Mouse (Mus musculus): ENCODE measurements around the gene Cacna1h. TPM values are rescaled to one million over a fixed set of nuclear protein-coding genes. Genes with fewer than 3 reads are reported as not detected.

Gene Cacna1h
- polyA plus RNA-seq, 1 experiment from 2014 or later, result 0.15 TPM

DNA sequence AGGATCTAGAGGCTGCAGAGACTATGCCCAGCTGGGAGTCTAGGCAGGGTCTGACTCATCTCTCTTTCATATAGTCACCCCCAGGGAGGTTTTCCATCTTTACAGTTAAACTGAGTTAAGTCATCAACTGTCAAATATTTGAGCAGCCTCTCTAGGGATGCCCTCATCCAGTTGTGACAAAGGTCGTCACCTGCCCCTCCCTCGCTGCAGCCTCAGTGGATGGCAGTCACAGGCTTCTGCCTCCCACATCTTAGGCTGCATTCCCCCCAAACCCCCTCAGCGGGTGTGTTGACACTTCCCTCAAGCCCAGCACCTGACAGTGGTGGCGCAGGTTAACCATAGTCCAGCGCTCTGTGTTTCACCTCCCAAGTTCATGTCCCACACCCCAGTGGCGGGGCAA lies 7.8 kb upstream of the Cacna1h start:
- no peak overlapping the region for H3K9ac ChIP-seq (replicated peaks)
- TF ChIP-seq EP300 (IDR thresholded peaks at IDR 0.05; ENCODE audit: low read depth) (no peak), CTCF (IDR thresholded peaks at IDR 0.05; ENCODE audit: low read depth) (no peak)
- H3K4me2 ChIP-seq (ENCODE audit: low read depth, low read length), result no peak overlapping the region
- no peak overlapping the region for H3K27ac ChIP-seq (ENCODE audit: low read depth)
- H3K36me3 ChIP-seq (replicated peaks; ENCODE audit: insufficient read depth, low read length), result no peaks in the 10 kb centered on the region
- no peaks in the 10 kb centered on the region for H3K27me3 ChIP-seq (ENCODE audit: insufficient read depth, low read length)
- 45% methylated on average over 6 of the region's 6 CpGs for WGBS (ENCODE audit: insufficient replicate concordance)
- no peak overlapping the region for H3K4me3 ChIP-seq (ENCODE audit: low read depth, low read length)
- DNase-seq (peak; percentile 29), ATAC-seq (peak; percentile 81)
- no peaks in the 10 kb centered on the region for H3K4me1 ChIP-seq (ENCODE audit: insufficient read depth)
- no peaks in the 10 kb centered on the region for H3K9me3 ChIP-seq (ENCODE audit: low read length)

DNA sequence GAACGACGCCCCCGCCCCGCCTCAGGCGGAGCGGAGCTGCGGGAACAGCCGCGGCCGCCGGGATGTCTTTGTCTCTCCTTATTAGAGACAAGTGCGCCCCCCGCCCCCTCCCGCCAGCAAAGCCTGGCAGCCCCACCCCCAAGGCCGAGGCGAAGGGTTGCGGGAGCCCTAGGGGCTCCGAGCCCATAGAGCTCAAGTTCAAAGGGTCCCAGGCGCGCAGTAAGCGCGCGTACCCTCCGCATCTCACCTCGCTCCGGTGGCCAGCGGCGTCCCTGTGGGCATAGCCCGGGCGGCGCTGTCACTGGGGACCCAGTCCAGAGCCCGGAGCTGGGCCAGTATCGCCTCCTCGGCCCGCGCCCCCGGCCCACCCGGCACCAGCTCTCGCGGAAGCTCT lies 363 bp downstream of the Cacna1h start:
- Histone ChIP-seq H3K9ac (replicated peaks) (peak overlapping the region; percentile 40; the same call in 1 of the 2 replicates), H3K27ac (ENCODE audit: low read depth) (no peak overlapping the region), H3K36me3 (replicated peaks; ENCODE audit: insufficient read depth, low read length) (no peaks in the 10 kb centered on the region), H3K9me3 (ENCODE audit: low read length) (no peaks in the 10 kb centered on the region), H3K27me3 (ENCODE audit: insufficient read depth, low read length) (peaks cover 44% of the 10 kb centered on the region), H3K4me1 (ENCODE audit: insufficient read depth) (peaks cover 12% of the 10 kb centered on the region), H3K4me3 (ENCODE audit: low read depth, low read length) (peak overlapping the region; percentile 50), H3K4me2 (ENCODE audit: low read depth, low read length) (peak overlapping the region; percentile 80)
- DNase-seq (peak; percentile 24), ATAC-seq (peak; percentile 29; the same call in 1 of the 2 replicates)
- WGBS (ENCODE audit: insufficient replicate concordance), result under 1% methylated on average over 36 of the region's 40 CpGs
- TF ChIP-seq EP300 (IDR thresholded peaks at IDR 0.05; ENCODE audit: low read depth) (no peak), CTCF (IDR thresholded peaks at IDR 0.05; ENCODE audit: low read depth) (no peak)

DNA sequence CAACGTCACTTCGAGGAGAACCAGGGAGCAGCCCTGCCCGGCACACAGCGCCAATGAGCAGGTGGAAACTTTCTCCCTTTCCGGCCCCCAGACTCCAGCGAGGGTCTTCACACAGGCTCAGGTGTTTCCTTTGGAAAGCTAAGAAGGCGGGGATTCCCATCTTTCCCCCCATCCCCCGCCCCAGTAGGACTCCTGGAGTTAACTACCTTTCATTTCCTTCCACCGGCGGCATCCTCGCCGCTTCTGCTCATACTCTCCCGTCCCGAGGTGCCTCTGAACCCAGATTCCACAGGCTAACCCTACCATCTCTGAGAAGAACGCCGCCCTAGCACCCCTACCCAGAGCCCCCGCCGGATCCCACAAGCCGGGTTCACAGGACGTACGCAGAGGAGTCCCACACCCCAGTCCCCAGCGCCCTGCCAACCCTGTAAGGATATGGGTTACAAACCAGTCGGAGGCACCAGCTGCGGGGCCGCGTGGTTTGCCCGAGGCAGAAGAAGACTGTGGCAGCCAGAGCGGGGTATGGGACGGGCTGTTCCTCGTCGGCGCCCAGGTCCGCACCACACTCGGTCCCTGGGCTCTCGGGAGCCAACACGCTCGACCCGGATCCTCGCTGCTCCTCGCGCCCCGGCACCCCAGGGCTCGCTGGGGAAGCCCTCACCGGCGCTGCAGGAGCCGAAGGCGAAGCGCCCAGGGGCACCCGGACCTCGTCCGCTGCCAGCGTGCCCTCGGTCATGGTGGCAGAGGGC lies 976 bp downstream of the Cacna1h start:
- Histone ChIP-seq H3K27me3 (ENCODE audit: insufficient read depth, low read length) (peaks cover 44% of the 10 kb centered on the region), H3K4me2 (ENCODE audit: low read depth, low read length) (peak overlapping the region; percentile 80), H3K9me3 (ENCODE audit: low read length) (no peaks in the 10 kb centered on the region), H3K27ac (ENCODE audit: low read depth) (no peak overlapping the region), H3K4me1 (ENCODE audit: insufficient read depth) (peaks cover 12% of the 10 kb centered on the region), H3K36me3 (replicated peaks; ENCODE audit: insufficient read depth, low read length) (no peaks in the 10 kb centered on the region), H3K9ac (replicated peaks) (no peak overlapping the region; the same call in 1 of the 2 replicates), H3K4me3 (ENCODE audit: low read depth, low read length) (peak overlapping the region; percentile 50)
- TF ChIP-seq CTCF (IDR thresholded peaks at IDR 0.05; ENCODE audit: low read depth) (no peak), EP300 (IDR thresholded peaks at IDR 0.05; ENCODE audit: low read depth) (no peak)
- peak; percentile 25 for DNase-seq
- ATAC-seq, result no peak
- 2% methylated on average over 52 of the region's 53 CpGs for WGBS (ENCODE audit: insufficient replicate concordance)

GRCm38 (mm10) chr17:25430534-25430933 lies 3.0 kb downstream of the Cacna1h start:
- no peaks in the 10 kb centered on the region for H3K36me3 ChIP-seq (replicated peaks; ENCODE audit: insufficient read depth, low read length)
- H3K9me3 ChIP-seq (ENCODE audit: low read length), result no peaks in the 10 kb centered on the region
- H3K9ac ChIP-seq (replicated peaks), result no peak overlapping the region
- no peak for ATAC-seq
- no peak overlapping the region for H3K4me2 ChIP-seq (ENCODE audit: low read depth, low read length)
- peaks cover 12% of the 10 kb centered on the region for H3K4me1 ChIP-seq (ENCODE audit: insufficient read depth)
- WGBS (ENCODE audit: insufficient replicate concordance), result 49% methylated on average over 8 of the region's 8 CpGs
- no peak for DNase-seq
- peaks cover 44% of the 10 kb centered on the region for H3K27me3 ChIP-seq (ENCODE audit: insufficient read depth, low read length)
- TF ChIP-seq EP300 (IDR thresholded peaks at IDR 0.05; ENCODE audit: low read depth) (no peak), CTCF (IDR thresholded peaks at IDR 0.05; ENCODE audit: low read depth) (no peak)
- no peak overlapping the region for H3K4me3 ChIP-seq (ENCODE audit: low read depth, low read length)
- no peak overlapping the region for H3K27ac ChIP-seq (ENCODE audit: low read depth)

DNA sequence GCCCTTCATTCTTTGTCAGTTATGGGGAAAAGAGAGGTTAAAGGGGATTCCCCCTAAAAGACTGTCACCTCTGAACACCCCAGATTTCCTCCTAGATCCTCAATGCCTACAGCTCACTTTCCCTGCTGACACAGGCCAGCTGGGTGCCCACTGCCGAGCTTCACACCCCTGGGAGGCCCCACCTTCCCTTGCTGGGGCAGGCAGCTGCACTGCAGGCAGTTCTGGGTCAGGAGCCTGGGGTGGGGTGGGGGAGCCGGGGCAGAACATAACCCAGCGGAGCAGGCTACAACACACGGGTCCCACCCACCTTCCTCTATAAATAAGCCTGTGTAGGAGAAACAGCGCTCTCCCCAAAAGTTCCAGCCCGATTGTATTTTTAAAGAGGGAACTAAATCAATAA lies 3.7 kb downstream of the Cacna1h start:
- Histone ChIP-seq H3K36me3 (replicated peaks; ENCODE audit: insufficient read depth, low read length) (no peaks in the 10 kb centered on the region), H3K9ac (replicated peaks) (no peak overlapping the region), H3K4me2 (ENCODE audit: low read depth, low read length) (no peak overlapping the region), H3K9me3 (ENCODE audit: low read length) (no peaks in the 10 kb centered on the region), H3K27me3 (ENCODE audit: insufficient read depth, low read length) (peaks cover 40% of the 10 kb centered on the region), H3K27ac (ENCODE audit: low read depth) (no peak overlapping the region), H3K4me3 (ENCODE audit: low read depth, low read length) (no peak overlapping the region), H3K4me1 (ENCODE audit: insufficient read depth) (peaks cover 12% of the 10 kb centered on the region)
- no peak for DNase-seq
- TF ChIP-seq EP300 (IDR thresholded peaks at IDR 0.05; ENCODE audit: low read depth), result no peak
- TF ChIP-seq CTCF (IDR thresholded peaks at IDR 0.05; ENCODE audit: low read depth), result no peak
- 41% methylated on average over 6 of the region's 6 CpGs for WGBS (ENCODE audit: insufficient replicate concordance)
- no peak for ATAC-seq

- peaks cover 12% of the 10 kb centered on the region for H3K4me1 ChIP-seq (ENCODE audit: insufficient read depth)
- H3K9ac ChIP-seq (replicated peaks), result no peak overlapping the region
- no peak for TF ChIP-seq CTCF (IDR thresholded peaks at IDR 0.05; ENCODE audit: low read depth)
- no peak for TF ChIP-seq EP300 (IDR thresholded peaks at IDR 0.05; ENCODE audit: low read depth)
- ATAC-seq (no peak), DNase-seq (no peak)
- no peak overlapping the region for H3K4me3 ChIP-seq (ENCODE audit: low read depth, low read length)
- 36% methylated on average over 5 of the region's 5 CpGs for WGBS (ENCODE audit: insufficient replicate concordance)
- no peak overlapping the region for H3K4me2 ChIP-seq (ENCODE audit: low read depth, low read length)
- H3K36me3 ChIP-seq (replicated peaks; ENCODE audit: insufficient read depth, low read length), result no peaks in the 10 kb centered on the region
- no peaks in the 10 kb centered on the region for H3K9me3 ChIP-seq (ENCODE audit: low read length)
- H3K27me3 ChIP-seq (ENCODE audit: insufficient read depth, low read length), result peaks cover 34% of the 10 kb centered on the region
- H3K27ac ChIP-seq (ENCODE audit: low read depth), result no peak overlapping the region
Measured at GRCm38 (mm10) chr17:25429240-25429639, 4.3 kb downstream of the Cacna1h start.

All from liver, postnatal 0 days (tissue).